Mouse (Mus musculus): ENCODE data around the gene Rpl18a. TPM values are rescaled to one million over a fixed set of nuclear protein-coding genes. Genes with fewer than 3 reads are reported as not detected.

The Rpl18a gene
- total RNA-seq, 2 experiments from 2014 or later = 1,266 to 1,294 TPM

GRCm38 (mm10) chr8:70856028-70856427 is 41.2 kb downstream of the Rpl18a start:
- DNase-seq = no peak

DNA sequence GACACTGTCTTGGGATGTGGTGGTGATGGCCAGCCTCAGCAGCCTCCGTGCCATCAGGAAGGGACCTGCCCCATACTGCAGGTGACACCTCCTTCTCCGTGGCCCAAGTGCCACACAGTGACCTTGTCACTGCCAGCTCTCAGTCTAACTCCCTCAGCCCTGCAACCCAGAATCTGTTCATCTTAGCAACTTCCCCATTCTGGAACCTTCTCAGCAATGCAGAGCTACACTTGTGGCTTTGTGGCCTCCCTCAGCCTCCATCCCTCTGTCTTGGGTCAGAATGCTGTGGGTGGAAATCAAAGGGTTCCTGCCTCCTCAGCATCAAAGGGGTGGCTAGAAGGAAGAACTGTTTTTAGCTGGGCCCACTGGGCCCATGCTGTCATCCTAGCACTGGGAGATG is 43.3 kb downstream of the Rpl18a start:
- no peak for DNase-seq

DNA sequence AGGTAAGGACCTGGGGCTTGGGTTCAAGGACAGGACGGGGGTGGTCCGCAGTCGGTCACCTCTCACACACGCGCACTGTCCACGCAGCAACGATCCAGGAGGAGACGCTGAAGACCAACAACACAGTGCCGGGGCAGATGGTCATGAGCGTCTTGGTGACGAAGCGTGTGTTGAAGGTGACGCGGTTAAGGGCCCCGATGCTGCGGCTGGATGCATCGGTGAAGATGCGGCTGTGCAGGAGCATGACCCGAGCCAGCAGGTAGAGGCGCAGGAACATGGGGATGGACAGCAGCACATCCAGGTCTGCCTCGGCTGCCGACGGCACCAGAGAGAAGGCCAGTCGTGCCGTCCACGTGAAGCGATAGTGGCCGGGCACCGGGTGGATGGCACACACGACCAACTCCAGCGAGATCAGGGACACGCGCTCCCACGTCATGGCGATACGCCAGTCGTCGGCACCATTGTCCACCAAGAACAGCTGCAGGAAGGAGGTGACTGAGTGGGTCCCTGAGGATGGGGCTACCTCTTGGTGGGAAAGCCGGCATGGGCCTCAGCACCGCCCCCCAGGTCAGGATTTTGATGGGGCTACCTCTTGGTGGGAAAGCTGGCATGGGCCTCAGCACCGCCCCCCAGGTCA is 44.5 kb downstream of the Rpl18a start:
- DNase-seq = no peak

GRCm38 (mm10) chr8:70851837-70852236 is 45.4 kb downstream of the Rpl18a start:
- DNase-seq = no peak

DNA sequence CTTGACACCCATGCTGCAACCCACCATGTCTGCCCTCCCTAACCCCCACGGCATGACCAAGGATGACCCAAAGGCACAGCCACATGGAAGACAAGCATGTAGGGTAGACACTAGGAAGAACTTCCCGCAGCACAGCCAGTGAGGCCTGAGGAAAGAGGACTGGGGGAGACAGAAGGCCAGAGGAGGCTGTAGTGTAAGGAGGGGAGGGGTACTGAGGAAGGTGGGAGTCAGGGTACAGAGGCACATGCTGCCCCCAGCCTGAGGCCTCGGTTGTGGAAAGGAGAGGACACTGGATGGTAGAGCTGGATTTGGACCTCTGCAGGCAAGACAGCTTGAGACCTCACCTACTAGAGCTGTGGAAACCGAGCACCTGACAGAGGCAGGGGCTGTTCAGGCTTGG is 46.3 kb downstream of the Rpl18a start:
- no peak for DNase-seq

DNA sequence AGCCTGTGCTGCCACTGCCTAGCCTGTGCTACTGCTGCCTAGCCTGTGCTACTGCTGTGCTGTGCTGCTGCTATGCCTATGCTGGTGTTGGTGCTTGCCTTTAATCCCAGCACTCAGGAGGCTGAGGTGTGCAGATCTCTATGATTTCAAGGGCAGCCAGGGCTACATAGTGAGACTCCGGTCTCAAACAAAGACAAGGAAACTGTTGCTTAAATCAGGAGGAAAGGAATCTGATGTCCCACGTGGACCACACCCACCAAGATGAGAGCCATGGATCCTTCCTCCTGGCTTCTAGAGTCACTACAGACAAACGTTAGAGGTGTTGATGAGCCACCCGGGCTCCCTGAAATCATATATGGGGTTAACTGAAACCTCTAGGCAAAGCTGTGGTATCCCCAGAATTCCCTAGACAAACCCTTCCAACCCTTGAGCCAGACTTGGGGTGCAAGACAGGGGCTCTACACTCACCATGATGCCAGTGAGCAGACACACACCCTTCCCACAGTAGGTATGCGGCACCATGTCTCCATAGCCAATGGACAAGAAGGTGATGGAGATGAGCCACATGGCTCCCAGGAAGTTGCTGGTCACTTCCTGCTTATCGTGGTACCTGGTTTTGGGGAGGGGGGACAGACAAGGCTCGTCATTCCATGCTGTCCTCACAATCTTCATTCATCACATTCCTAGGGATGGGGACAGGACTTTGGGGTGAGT is 46.9 kb downstream of the Rpl18a start:
- no peak for DNase-seq

- DNase-seq = no peak
Observed at GRCm38 (mm10) chr8:70849333-70849990, 47.8 kb downstream of the Rpl18a start.

DNA sequence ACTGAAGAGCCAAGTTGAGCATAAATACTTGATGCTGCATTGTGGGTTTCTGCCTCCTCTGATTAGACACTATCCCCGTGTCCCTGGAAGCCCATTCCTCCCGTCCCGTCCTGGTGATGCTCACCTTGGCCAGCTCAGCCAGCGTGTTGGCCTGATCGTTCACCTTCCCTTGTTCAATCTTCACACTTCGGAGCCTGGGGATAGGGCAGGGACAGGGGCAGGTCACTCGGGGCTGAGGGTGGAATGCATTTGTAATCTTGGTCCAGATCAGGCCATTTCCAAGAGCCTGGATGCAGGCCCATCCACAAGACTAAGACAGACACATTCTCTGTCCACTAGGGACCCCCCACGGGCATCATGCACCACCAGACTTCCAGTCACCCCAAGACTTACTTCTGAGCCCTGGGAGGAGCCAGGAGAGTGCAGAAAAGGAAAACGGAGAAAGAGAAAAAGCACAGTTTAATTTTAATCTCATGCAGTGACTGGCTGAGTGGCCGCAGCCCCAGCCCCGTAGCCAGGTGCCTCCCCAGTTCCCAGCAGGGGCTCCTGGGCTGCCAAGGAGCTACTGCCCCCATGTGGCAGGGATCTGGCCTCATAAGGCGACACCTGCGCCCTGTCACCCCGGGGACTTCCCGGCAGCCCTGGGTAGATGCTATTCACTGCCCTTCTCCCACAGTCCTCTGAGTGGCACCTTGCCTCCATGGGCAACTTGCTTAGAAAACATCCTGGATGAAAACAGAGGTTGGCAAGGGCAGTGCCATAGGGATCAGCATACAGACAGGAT is 50.6 kb downstream of the Rpl18a start:
- DNase-seq = no peak

DNA sequence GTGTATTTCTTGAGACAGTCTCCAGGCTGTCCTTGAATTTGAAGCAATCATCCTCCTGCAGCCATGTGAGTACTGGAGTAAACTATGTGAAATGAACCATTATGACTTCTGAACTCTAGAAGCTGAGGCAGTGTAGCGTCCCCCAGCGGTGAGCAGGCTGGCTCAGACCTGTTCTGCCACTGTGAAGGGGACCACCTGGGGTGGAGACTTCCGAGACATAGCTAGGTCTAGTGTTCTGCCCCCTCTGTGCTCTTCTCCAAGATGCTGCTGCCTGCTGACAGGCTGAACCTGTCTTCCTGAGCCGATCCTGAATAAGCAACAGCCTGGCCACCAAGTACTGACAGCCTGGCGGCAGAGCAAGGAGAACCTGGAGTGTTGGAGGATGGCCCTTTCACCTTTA is 52.1 kb downstream of the Rpl18a start:
- DNase-seq = no peak

Small RNA genes within 50 kb of the gene (microRNA-seq; reads per million reads assigned to microRNA genes)
- gene Mir1969 (4.5 to 5.9 reads per million in 2 experiments), gene Mir7067 (2.0 to 3.8 reads per million in 2 experiments)

Other genes starting within 250 kb of the Rpl18a start
- gene Pgpep1, start 237.0 kb downstream of the Rpl18a start, total RNA-seq (2021) = 10 to 100 TPM; 32.2 to 38.4 TPM
- gene Lsm4, start 224.2 kb downstream of the Rpl18a start, total RNA-seq (2021) = 100 to 1,000 TPM; 107 to 120 TPM
- 100 to 1,000 TPM; 254 to 261 TPM for gene Jund, start 198.5 kb downstream of the Rpl18a start, total RNA-seq (2021)
- under 1 TPM; 0.10 to 0.11 TPM for gene Iqcn, start 194.0 kb downstream of the Rpl18a start, total RNA-seq (2021)
- not detected for gene Gm3336, start 178.9 kb downstream of the Rpl18a start, total RNA-seq (2021)
- gene Pde4c, start 173.7 kb downstream of the Rpl18a start, total RNA-seq (2021) = 1 to 10 TPM in 1 of 2 experiments, under 1 TPM in 1; 0.74 to 1.0 TPM
- gene Rab3a, start 142.7 kb downstream of the Rpl18a start, total RNA-seq (2021) = 10 to 100 TPM; 27.3 to 28.7 TPM
- 10 to 100 TPM; 35.8 to 37.9 TPM for gene Mpv17l2, start 136.5 kb downstream of the Rpl18a start, total RNA-seq (2021)
- 10 to 100 TPM; 36.0 to 39.2 TPM for gene Pik3r2, start 120.7 kb downstream of the Rpl18a start, total RNA-seq (2021)
- gene Mast3, start 92.4 kb downstream of the Rpl18a start, total RNA-seq (2021) = 1 to 10 TPM; 8.4 to 8.9 TPM
- gene Il12rb1, start 89.0 kb downstream of the Rpl18a start, total RNA-seq (2021) = under 1 TPM in 1 of 2 experiments, not detected in 1; 0.12 TPM
- 1 to 10 TPM; 5.1 to 7.5 TPM for gene Arrdc2, start 57.7 kb downstream of the Rpl18a start, total RNA-seq (2021)
- gene Kcnn1, start 34.2 kb downstream of the Rpl18a start, total RNA-seq (2021) = 1 to 10 TPM; 2.5 to 3.0 TPM
- 10 to 100 TPM; 42.6 to 46.2 TPM for gene Ccdc124, start 23.5 kb downstream of the Rpl18a start, total RNA-seq (2021)
- gene Slc5a5, start 4.7 kb downstream of the Rpl18a start, total RNA-seq (2021) = under 1 TPM in 1 of 2 experiments, not detected in 1; 0.11 TPM
- 10 to 100 TPM; 35.2 to 36.0 TPM for gene Map1s, start 8.5 kb upstream of the Rpl18a start, total RNA-seq (2021)